Mouse (Mus musculus) midbrain, postnatal 0 days (tissue): ENCODE data around the gene Sipa1l3. TPM values are rescaled to one million over a fixed set of nuclear protein-coding genes. Genes with fewer than 3 reads are reported as not detected.

Experiments used
- ATAC-seq: fragments of 200-750 bp; cut with Nextera tagmentation; 2 replicates; pipeline ENCODE4 v1.8.0; 2017; ENCODE audit warnings: moderate number of reproducible peaks, mild to moderate bottlenecking, moderate TSS enrichment, moderate library complexity; ENCODE audit not compliant: low FRiP score
- DNase-seq: peaks from one replicate; pipeline ENCODE4 v3.0.0-alpha.2; 2015; ENCODE audit warnings: low spot score
- H3K27ac ChIP-seq: fragments of 300-500 bp; sonication (generic); 2 replicates; pipeline ENCODE4 v1.5.1; 2014; ENCODE audit warnings: low read depth, mild to moderate bottlenecking, low read length, mixed read lengths
- H3K27me3 ChIP-seq: fragments of 300-500 bp; sonication (generic); 2 replicates; pipeline ENCODE4 v1.6.1; 2014; ENCODE audit warnings: low read length, control low read depth, mixed read lengths; ENCODE audit not compliant: insufficient read depth
- H3K36me3 ChIP-seq: fragments of 300-500 bp; sonication (generic); 2 replicates; pipeline ENCODE4 v1.6.1; 2014; ENCODE audit warnings: low read length, control low read depth, mixed read lengths; ENCODE audit not compliant: insufficient read depth
- H3K4me1 ChIP-seq: fragments of 300-500 bp; sonication (generic); 2 replicates; pipeline ENCODE4 v1.6.1; 2014; ENCODE audit warnings: mild to moderate bottlenecking, control low read depth, antibody characterized with exemption, low read length, mixed read lengths; ENCODE audit not compliant: insufficient read depth
- H3K4me2 ChIP-seq: fragments of 300-500 bp; sonication (generic); 2 replicates; pipeline ENCODE4 v1.6.1; 2014; ENCODE audit warnings: low read depth, mild to moderate bottlenecking, low read length, mixed read lengths; ENCODE audit not compliant: poor library complexity, severe bottlenecking
- H3K4me3 ChIP-seq: fragments of 300-500 bp; sonication (generic); 2 replicates; pipeline ENCODE4 v1.5.1; 2014; ENCODE audit warnings: low read depth, mild to moderate bottlenecking, low read length, moderate library complexity
- H3K9ac ChIP-seq: fragments of 300-500 bp; sonication (generic); replicated peaks from 2 replicates; pipeline ENCODE4 v1.6.1; 2014; ENCODE audit warnings: mild to moderate bottlenecking, low read length, moderate library complexity, mixed read lengths; ENCODE audit not compliant: poor library complexity, severe bottlenecking
- H3K9me3 ChIP-seq: fragments of 300-500 bp; sonication (generic); 2 replicates; pipeline ENCODE4 v1.6.1; 2016; ENCODE audit warnings: low read length, control low read depth
- CTCF ChIP-seq: IDR thresholded peaks from 2 replicates; pipeline ENCODE4 v1.5.1; 2016; ENCODE audit warnings: antibody characterized with exemption, mild to moderate bottlenecking
- WGBS: fragments of 180-500 bp; shearing (Covaris S2); extraction: QIAGEN DNeasy Blood & Tissue Kit; methylation state at CpG from one replicate; pipeline ENCODE4 v1.1.7; 2014; 5-methylcytosine and 5-hydroxymethylcytosine counted together
- polyA plus RNA-seq: library from polyadenylated mRNA; unstranded; fragments of >200 nt; fragmentation: Nextera tagmentation; extraction: Ambion mirVana; gene quantifications from 2 replicates; pipeline ENCODE4 v1.2.1, GENCODE M21; 2015
- total RNA-seq: library from RNA; depleted of rRNA; stranded (reverse); fragments of >200 nt; gene quantifications from 2 replicates; pipeline ENCODE4 v1.2.3, GENCODE M21; 2014

Sipa1l3 gene
- total and polyA plus RNA-seq, 2 experiments from 2014 or later = 13.9 to 80.7 TPM

DNA sequence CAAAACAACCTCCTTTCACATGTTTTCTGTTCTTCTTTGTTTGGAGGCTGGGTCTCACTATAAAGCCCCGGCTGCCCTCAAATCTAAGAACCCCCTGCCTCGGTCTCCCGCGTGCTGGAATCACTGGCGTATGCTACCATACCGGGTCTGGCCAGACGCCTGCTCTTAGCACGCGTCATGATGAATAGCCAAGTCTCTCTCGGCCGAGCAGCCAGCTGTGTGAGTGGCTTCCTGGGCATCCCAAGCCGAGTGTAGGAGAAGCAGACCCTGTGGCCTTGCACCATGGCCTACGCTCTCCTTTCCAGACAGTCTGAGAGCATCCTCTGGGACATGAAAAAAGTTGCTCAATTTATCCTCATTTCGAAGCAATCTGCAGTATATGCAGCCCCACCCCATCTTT lies 80.2 kb downstream of the Sipa1l3 start:
- Histone ChIP-seq H3K27me3 (no peaks in the 10 kb centered on the region), H3K36me3 (no peaks in the 10 kb centered on the region), H3K9me3 (no peaks in the 10 kb centered on the region), H3K27ac (no peak overlapping the region), H3K9ac (no peak overlapping the region), H3K4me1 (0 out of 2 replicates have a peak, but pooled peaks cover 3% of the 10 kb centered on the region), H3K4me3 (no peak overlapping the region), H3K4me2 (no peak overlapping the region)
- WGBS = 88% methylated on average over 14 of the region's 14 CpGs
- DNase-seq (no peak), ATAC-seq (no peak)
- no peak for TF ChIP-seq CTCF

DNA sequence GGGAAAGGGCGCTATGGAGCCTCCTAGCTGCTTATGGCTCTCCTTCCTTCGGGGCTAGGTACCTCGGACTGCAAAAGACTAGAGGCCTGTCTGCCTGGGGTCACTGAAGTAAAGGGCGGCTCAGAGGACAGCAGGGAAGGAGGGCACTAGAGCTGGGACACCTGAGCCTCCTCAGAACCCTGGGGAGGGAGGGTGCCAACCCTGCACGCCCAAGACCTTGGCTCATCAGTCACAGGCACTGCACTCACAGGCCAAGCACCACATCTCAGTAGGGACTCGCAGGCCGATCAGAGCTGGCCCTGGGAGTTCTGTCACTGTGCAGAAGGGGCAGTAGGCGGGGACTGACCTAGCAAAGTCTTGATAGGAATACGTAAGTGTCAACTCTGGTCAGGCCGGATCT lies 81.4 kb downstream of the Sipa1l3 start:
- no peaks in the 10 kb centered on the region for H3K36me3 ChIP-seq
- no peaks in the 10 kb centered on the region for H3K9me3 ChIP-seq
- H3K4me2 ChIP-seq = no peak overlapping the region
- 79% methylated on average over 10 of the region's 10 CpGs for WGBS
- no peak for DNase-seq
- H3K4me1 ChIP-seq = 0 out of 2 replicates have a peak, but pooled peaks cover 3% of the 10 kb centered on the region
- no peak overlapping the region for H3K9ac ChIP-seq
- no peak overlapping the region for H3K27ac ChIP-seq
- no peak for TF ChIP-seq CTCF
- no peak overlapping the region for H3K4me3 ChIP-seq
- H3K27me3 ChIP-seq = no peaks in the 10 kb centered on the region
- ATAC-seq = no peak

DNA sequence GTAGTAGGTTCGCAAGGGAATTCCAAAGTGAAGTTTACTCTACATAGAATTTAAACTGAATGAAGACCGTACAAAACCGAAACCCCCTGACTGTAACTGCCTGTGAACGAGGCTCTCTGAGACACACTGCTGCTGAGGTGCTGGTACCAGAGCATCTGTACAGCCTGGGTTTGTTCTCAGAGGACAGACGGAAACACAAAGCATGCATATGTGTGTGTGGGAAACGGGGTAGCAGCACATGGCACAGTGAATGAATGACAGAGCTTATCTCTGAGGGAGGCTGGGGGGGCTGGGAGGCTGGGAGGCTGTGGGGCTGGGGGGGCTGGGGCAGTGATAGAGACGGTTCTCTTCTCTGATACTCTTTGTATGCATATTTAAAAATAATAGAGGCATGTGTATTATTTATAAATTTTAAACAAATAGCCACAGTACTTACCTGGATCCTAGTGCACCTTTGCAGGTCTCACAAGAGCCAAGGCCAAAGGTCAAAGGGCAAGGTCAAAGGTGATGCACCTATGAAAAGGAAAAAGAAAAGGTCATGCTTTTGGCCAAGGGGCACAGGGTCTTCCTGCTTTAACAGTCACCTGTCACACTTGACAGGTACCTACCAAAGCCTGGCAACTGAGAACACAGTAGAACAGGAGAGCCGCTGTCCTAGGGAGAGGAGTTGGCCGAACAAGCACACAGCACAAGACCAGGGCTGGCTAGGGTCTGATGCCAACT lies 84.0 kb downstream of the Sipa1l3 start:
- WGBS = 79% methylated on average over 9 of the region's 9 CpGs
- Histone ChIP-seq H3K4me2 (no peak overlapping the region), H3K36me3 (no peaks in the 10 kb centered on the region), H3K4me3 (no peak overlapping the region), H3K4me1 (peaks cover 13% of the 10 kb centered on the region), H3K9ac (no peak overlapping the region), H3K27me3 (no peaks in the 10 kb centered on the region), H3K9me3 (no peaks in the 10 kb centered on the region), H3K27ac (no peak overlapping the region)
- no peak for TF ChIP-seq CTCF
- no peak for ATAC-seq
- DNase-seq = no peak

DNA sequence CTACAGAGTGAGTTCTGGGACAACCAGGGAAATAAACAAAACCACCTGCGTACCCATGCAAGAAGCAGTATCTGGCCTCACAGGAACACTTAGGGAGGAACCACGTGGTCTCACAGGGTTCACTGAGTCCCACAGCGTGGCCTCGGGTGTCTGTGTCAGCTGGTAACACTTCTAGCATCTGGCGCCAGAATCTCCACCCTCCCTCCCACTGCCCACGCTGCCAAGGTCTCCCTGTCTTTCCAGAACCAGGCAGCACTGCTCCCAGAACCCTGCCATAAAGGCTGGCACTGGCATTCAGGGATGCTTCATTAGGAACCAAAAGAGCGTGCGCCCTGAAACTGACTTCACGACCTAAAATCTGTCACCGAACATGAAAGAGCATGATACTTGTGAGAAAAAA lies 84.7 kb downstream of the Sipa1l3 start:
- H3K4me1 ChIP-seq = peaks cover 13% of the 10 kb centered on the region
- no peak for DNase-seq
- no peak for ATAC-seq
- H3K27me3 ChIP-seq = no peaks in the 10 kb centered on the region
- 81% methylated on average over 10 of the region's 10 CpGs for WGBS
- no peak overlapping the region for H3K4me3 ChIP-seq
- no peaks in the 10 kb centered on the region for H3K9me3 ChIP-seq
- no peaks in the 10 kb centered on the region for H3K36me3 ChIP-seq
- H3K27ac ChIP-seq = no peak overlapping the region
- no peak for TF ChIP-seq CTCF
- H3K4me2 ChIP-seq = no peak overlapping the region
- H3K9ac ChIP-seq = no peak overlapping the region

DNA sequence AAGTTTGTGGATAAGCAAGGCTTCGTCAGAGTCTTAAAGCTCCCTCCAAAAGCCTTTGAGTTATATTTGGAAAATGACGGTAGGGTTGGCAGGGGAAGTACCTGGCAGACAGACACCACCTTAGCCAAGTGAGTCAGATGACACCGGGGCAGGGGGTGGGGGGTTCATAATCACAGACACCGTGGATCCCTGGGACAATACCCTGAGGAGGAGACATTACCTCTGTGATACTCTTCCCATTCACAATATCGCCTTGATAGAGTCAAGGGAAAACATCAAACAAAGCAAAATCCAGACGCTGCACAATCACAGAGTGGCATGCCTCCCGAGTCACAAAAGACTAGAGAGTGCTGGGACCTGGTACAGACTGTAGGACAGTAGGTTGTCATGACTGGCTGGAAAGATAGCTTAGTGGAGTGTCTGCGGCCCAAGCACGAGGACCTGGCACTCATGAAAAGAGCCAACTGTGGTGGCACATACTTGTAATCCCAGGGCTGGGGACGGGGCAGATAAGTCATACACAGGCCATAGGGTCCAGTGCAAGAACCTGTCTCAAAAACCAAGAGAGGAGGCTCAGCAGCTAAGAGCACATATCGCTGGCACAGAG lies 85.4 kb downstream of the Sipa1l3 start:
- Histone ChIP-seq H3K27me3 (no peaks in the 10 kb centered on the region), H3K4me2 (no peak overlapping the region), H3K4me1 (peaks cover 10% of the 10 kb centered on the region), H3K9ac (0 out of 2 replicates have a peak overlapping the region, but pooled peaks have one; percentile 4), H3K36me3 (no peaks in the 10 kb centered on the region), H3K9me3 (no peaks in the 10 kb centered on the region), H3K4me3 (no peak overlapping the region), H3K27ac (no peak overlapping the region)
- WGBS = 39% methylated on average over 11 of the region's 11 CpGs
- ATAC-seq (no peak), DNase-seq (no peak)
- no peak for TF ChIP-seq CTCF

DNA sequence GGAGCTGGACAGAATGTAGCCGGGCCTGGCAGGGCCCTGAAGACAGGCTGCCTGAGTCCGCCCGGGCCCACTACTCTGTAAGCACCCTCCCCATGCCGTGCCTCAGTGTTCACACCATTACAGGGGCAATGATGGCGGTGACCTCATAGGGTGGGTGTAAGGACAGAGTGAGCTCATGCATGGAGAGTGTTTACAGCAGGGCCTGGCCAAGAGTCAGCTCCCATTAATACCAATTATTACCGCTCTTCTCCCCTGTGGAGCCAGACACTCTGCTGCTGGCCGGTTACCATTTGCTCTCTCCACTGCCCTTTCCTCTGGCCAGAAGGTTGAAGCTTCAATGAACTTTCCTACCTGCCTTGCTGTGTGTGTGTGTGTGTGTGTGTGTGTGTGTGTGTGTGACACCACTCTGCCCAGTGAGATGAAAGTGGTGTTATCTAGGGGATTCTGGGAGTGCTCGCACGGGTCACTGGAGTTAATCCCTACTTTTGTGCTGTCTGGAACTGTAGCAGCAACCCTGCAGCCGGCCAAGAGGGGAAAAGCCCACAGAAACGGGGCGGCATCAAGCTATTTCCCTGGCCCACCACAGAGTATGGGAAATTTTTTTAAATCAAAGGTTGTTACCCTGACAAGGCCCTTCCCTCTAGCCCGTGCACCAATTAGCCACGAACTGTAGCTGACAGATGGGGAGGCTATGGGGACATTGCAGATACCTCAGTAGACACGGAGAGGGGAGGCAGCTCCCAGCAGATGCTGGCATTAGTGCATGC lies 86.1 kb downstream of the Sipa1l3 start:
- no peaks in the 10 kb centered on the region for H3K27me3 ChIP-seq
- peaks cover 10% of the 10 kb centered on the region for H3K4me1 ChIP-seq
- 26% methylated on average over 15 of the region's 15 CpGs for WGBS
- no peak overlapping the region for H3K4me2 ChIP-seq
- no peaks in the 10 kb centered on the region for H3K36me3 ChIP-seq
- H3K9ac ChIP-seq = no peak overlapping the region
- TF ChIP-seq CTCF = no peak
- H3K27ac ChIP-seq = no peak overlapping the region
- no peak overlapping the region for H3K4me3 ChIP-seq
- ATAC-seq (no peak), DNase-seq (no peak)
- no peaks in the 10 kb centered on the region for H3K9me3 ChIP-seq
